Mouse (Mus musculus) heart, postnatal 0 days (tissue): ENCODE results near the gene Stum.

ENCODE experiments used
- CTCF ChIP-seq: IDR thresholded peaks from 2 replicates; pipeline ENCODE4 v1.5.1; 2016; ENCODE audit warnings: antibody characterized with exemption, control low read depth, low read depth
- EP300 ChIP-seq: IDR thresholded peaks from 2 replicates; pipeline ENCODE4 v1.6.1; 2016; ENCODE audit warnings: antibody characterized with exemption, low read depth

DNA sequence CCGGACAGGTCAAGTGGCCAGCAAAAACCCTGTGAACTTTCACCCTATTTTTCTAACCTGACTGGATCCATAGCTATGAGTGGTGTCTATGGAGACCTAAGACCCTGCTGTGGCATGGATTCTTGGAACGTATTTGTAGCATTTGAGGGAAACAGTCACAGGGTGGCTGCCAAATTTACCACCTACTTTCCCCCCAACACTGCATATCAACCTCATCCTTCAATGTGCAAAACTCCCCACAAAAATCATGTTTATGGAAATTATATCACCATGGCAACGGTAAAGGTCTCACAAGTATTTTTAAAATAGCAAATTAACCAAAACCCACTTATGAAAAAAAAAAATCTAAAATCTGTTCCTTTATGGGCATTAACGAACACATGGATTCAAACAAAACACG lies 18.9 kb downstream of the Stum start:
- TF ChIP-seq EP300 = no peak
- TF ChIP-seq CTCF = no peak
